Mouse (Mus musculus): Measurements from ENCODE around the gene Dynlt1f. TPM values are rescaled to one million over a fixed set of nuclear protein-coding genes. Genes with fewer than 3 reads are reported as not detected.
"Not testable (repeated sequence)": the region's sequence is repeated elsewhere in the genome, so short reads cannot be mapped to it uniquely, and the experiment has no call there.

Dynlt1f gene
- polyA plus RNA-seq, 1 experiment from 2014 or later, result 238 TPM

- H3K36me3 ChIP-seq; H3K4me1 ChIP-seq; H3K9me3 ChIP-seq; H3K4me3 ChIP-seq; H3K4me2 ChIP-seq (replicated peaks); H3K27ac ChIP-seq (replicated peaks); H3K9ac ChIP-seq (replicated peaks); H3K27me3 ChIP-seq: not testable (repeated sequence)
- peak; percentile 41 for ATAC-seq (replicated peaks)
- WGBS, result 63% methylated on average over 4 of the region's 8 CpGs
Measured at GRCm38 (mm10) chr17:6685288-6685818, 29.7 kb upstream of the Dynlt1f start.

GRCm38 (mm10) chr17:6684464-6685287, 29.0 kb upstream of the Dynlt1f start:
- no CpG with 5 or more reads among the region's 4 CpGs for WGBS
- not testable (repeated sequence) for H3K27ac ChIP-seq (replicated peaks); H3K4me3 ChIP-seq; H3K27me3 ChIP-seq; H3K36me3 ChIP-seq; H3K9ac ChIP-seq (replicated peaks); H3K4me2 ChIP-seq (replicated peaks); H3K9me3 ChIP-seq; H3K4me1 ChIP-seq
- ATAC-seq (replicated peaks), result peak; percentile 90

DNA sequence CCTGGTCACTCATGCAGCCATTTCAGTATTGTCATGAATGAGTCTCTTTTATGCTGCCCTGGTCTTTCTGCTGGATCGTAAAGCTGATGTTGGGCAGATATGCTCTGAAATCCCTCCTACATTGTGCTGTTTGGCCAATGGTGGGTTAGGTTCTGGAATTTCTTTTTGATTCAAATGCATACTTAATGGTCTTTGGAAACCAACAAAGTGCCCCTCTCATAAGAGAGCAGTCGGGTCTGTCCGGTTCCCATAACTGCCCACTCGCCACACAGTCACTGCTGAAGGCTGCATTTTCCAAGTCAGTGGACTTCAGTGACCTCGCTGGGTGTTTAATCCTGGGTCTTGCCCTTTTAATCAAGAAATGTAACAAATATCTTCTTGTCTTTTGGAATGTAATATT, 28.0 kb upstream of the Dynlt1f start:
- ATAC-seq (replicated peaks); H3K9ac ChIP-seq (replicated peaks): not testable (repeated sequence)
- 92% methylated on average over 1 of the region's 5 CpGs for WGBS

DNA sequence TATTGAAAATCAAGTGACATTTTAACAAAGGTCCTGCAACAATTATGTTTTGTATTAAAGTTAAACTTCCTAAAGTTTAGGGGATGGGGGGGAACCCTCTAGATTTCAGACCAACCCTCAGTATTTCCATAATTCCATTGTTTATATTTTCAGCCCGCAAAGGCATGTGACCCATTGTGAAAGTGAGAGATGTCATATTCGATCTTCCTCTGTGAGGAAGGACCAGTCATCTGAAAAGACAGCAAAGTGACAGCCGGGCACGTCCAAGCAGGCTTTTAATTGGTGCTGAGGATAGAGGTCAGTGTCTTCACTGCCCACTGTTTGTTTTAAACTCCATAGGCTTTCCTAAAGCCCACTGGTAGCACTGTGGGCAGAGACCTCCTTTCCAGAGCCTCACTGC, 26.0 kb upstream of the Dynlt1f start:
- WGBS, result 86% methylated on average over 4 of the region's 4 CpGs
- not testable (repeated sequence) for H3K9me3 ChIP-seq; H3K27ac ChIP-seq (replicated peaks); H3K4me2 ChIP-seq (replicated peaks); ATAC-seq (replicated peaks); H3K27me3 ChIP-seq; H3K4me1 ChIP-seq; H3K9ac ChIP-seq (replicated peaks); H3K36me3 ChIP-seq; H3K4me3 ChIP-seq

More for the DNA sequence above, 28.0 kb upstream of the Dynlt1f start:
- not testable (repeated sequence) for H3K4me3 ChIP-seq; H3K36me3 ChIP-seq; H3K4me1 ChIP-seq; H3K4me2 ChIP-seq (replicated peaks); H3K27ac ChIP-seq (replicated peaks); H3K9me3 ChIP-seq; H3K27me3 ChIP-seq

DNA sequence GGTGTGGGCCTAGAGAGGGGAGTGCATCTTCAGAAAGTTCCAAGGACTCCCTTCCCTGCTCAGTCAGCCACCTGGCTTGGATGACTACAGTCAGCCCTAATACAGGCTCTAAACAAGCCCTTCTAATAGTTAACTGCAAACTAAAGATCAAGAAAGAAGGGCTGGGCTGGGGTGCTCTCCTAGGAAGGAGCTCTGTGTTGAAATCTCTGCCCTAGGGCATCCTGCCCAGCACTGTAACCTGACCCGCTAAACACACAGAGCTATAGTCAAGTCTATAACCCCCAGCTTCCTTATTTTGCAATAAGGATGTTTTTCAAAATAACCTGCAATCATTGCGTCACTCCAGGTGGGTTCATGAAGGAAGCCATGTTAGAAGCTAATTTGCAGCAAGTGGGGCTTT, 22.4 kb upstream of the Dynlt1f start:
- H3K9me3 ChIP-seq; H3K27me3 ChIP-seq; ATAC-seq (replicated peaks); H3K4me1 ChIP-seq; H3K4me3 ChIP-seq; H3K9ac ChIP-seq (replicated peaks); H3K36me3 ChIP-seq; H3K4me2 ChIP-seq (replicated peaks); H3K27ac ChIP-seq (replicated peaks): not testable (repeated sequence)
- 82% methylated on average over 1 of the region's 2 CpGs for WGBS

- not testable (repeated sequence) for ATAC-seq (replicated peaks); H3K9ac ChIP-seq (replicated peaks); H3K36me3 ChIP-seq; H3K9me3 ChIP-seq; H3K4me3 ChIP-seq; H3K27ac ChIP-seq (replicated peaks); H3K27me3 ChIP-seq; H3K4me1 ChIP-seq; H3K4me2 ChIP-seq (replicated peaks)
- WGBS, result 50% methylated on average over 5 of the region's 5 CpGs
Measured at GRCm38 (mm10) chr17:6674297-6674696, 18.6 kb upstream of the Dynlt1f start.

DNA sequence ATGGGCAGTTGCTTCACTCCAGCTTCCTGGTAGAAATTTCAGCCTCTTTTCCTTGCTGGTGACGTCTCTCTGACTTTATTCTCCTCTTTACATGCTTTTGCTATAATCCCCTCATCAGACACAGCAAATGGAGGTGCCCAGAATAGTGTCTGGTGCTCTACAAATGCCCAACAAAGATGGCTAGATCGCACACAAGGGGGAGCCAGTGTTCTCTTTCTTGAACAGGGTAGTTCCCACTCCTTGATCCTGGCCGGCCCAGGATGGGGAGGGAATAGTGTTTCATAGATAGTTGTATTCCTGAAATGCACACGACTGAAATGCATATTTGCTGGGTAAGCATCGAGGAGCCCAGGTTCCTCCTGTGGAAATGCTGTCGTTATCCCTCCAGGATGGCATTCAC, 12.8 kb upstream of the Dynlt1f start:
- not testable (repeated sequence) for H3K36me3 ChIP-seq; H3K4me3 ChIP-seq; H3K9ac ChIP-seq (replicated peaks); H3K27me3 ChIP-seq; H3K4me1 ChIP-seq; ATAC-seq (replicated peaks); H3K4me2 ChIP-seq (replicated peaks); H3K9me3 ChIP-seq; H3K27ac ChIP-seq (replicated peaks)
- WGBS, result no CpG with 5 or more reads among the region's 6 CpGs

GRCm38 (mm10) chr17:6665389-6665788, 9.7 kb upstream of the Dynlt1f start:
- H3K36me3 ChIP-seq; H3K4me1 ChIP-seq; H3K4me3 ChIP-seq; H3K9me3 ChIP-seq; ATAC-seq (replicated peaks); H3K4me2 ChIP-seq (replicated peaks); H3K27ac ChIP-seq (replicated peaks); H3K9ac ChIP-seq (replicated peaks); H3K27me3 ChIP-seq: not testable (repeated sequence)
- whole genome bisulfite sequencing, result 97% methylated on average over 4 of the region's 5 CpGs

- not testable (repeated sequence) for H3K4me1 ChIP-seq; H3K36me3 ChIP-seq; H3K4me3 ChIP-seq; H3K4me2 ChIP-seq (replicated peaks); H3K27ac ChIP-seq (replicated peaks); H3K9ac ChIP-seq (replicated peaks); H3K9me3 ChIP-seq; ATAC-seq (replicated peaks); H3K27me3 ChIP-seq
- WGBS, result 54% methylated on average over 3 of the region's 3 CpGs
Measured at GRCm38 (mm10) chr17:6662840-6663239, 7.1 kb upstream of the Dynlt1f start.

- H3K27ac ChIP-seq (replicated peaks); H3K4me1 ChIP-seq; ATAC-seq (replicated peaks); H3K27me3 ChIP-seq; H3K9ac ChIP-seq (replicated peaks); H3K4me3 ChIP-seq; H3K9me3 ChIP-seq; H3K4me2 ChIP-seq (replicated peaks); H3K36me3 ChIP-seq: not testable (repeated sequence)
- WGBS, result 46% methylated on average over 10 of the region's 11 CpGs
Measured at GRCm38 (mm10) chr17:6661093-6661816, 5.6 kb upstream of the Dynlt1f start.

GRCm38 (mm10) chr17:6660589-6660988, 4.9 kb upstream of the Dynlt1f start:
- not testable (repeated sequence) for H3K4me3 ChIP-seq; H3K9me3 ChIP-seq; H3K27ac ChIP-seq (replicated peaks); H3K27me3 ChIP-seq; H3K9ac ChIP-seq (replicated peaks); H3K36me3 ChIP-seq; ATAC-seq (replicated peaks); H3K4me1 ChIP-seq; H3K4me2 ChIP-seq (replicated peaks)
- 92% methylated on average over 6 of the region's 6 CpGs for WGBS

DNA sequence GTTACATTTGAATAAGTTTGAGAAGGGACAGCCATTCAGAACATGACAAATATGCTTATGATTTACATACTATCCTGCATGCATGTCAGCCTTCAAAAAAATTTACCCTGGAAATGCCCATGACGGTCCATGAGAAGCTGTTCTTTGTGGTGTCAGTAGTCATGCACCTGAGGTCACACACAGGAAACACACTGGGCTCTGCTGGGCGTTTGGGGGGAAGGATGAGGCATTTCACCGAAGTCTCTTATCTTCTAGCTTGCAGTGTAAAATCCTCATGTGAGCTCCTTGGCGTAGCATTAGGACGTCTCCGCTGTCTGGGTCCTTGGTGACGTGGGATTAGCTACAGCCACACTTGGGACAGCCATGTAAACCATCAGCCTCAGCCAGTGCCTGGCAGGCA, 3.1 kb upstream of the Dynlt1f start, which contains the start of gene Sytl3:
Sytl3 (plus strand) TSS at position 293 of the 400 bp plus-strand sequence.
- not testable (repeated sequence) for H3K27me3 ChIP-seq; ATAC-seq (replicated peaks); H3K4me2 ChIP-seq (replicated peaks); H3K4me1 ChIP-seq; H3K36me3 ChIP-seq; H3K9me3 ChIP-seq; H3K27ac ChIP-seq (replicated peaks); H3K9ac ChIP-seq (replicated peaks); H3K4me3 ChIP-seq
- 88% methylated on average over 5 of the region's 7 CpGs for WGBS

Measured in forebrain, embryonic 15.5 days (tissue).